Mouse (Mus musculus): ENCODE results near the gene Gstt4. TPM values are rescaled to one million over a fixed set of nuclear protein-coding genes. Genes with fewer than 3 reads are reported as not detected.
A peak's percentile ranks its signal among the peaks of the same experiment; 100 is the strongest.
"Not testable (repeated sequence)": the region's sequence is repeated elsewhere in the genome, so short reads cannot be mapped to it uniquely, and the experiment has no call there.

Gstt4 gene
- total RNA-seq, 2 experiments from 2014 or later: not detected

DNA sequence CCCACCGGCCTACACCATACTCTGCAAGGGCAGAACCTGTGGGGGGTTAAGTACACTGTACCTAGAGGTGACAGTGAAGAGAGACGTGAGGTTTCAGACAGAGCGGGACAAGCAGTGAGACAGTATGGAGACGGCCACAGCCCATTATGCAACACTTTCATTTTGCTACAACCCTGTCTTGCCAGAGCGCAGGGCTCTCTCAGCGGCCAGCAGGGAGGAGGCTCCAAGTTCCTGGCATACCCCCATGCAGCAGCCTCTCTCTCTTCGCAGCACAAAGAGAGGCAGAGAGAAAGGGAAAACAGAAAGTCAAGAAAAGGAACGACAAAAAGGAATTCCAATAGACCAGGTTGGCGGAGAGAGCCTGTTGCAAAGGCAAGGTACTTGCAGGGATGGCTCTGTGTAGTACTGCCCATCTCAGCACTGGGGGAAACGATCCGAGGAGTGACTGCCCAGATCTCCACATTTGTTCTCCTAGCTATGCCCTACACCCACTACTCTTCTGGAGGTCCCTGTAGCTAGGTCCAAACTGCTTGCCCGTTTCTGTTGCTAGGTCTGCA, 24.6 kb downstream of the Gstt4 start:
- intact Hi-C loops (cut with DNase I): loop anchor here (2.0 kb wide), 1 partner anchor 59 kb away; no protein-coding TSS in a partner anchor
- DNase-seq (ENCODE audit: low spot score): peak; percentile 56

DNA sequence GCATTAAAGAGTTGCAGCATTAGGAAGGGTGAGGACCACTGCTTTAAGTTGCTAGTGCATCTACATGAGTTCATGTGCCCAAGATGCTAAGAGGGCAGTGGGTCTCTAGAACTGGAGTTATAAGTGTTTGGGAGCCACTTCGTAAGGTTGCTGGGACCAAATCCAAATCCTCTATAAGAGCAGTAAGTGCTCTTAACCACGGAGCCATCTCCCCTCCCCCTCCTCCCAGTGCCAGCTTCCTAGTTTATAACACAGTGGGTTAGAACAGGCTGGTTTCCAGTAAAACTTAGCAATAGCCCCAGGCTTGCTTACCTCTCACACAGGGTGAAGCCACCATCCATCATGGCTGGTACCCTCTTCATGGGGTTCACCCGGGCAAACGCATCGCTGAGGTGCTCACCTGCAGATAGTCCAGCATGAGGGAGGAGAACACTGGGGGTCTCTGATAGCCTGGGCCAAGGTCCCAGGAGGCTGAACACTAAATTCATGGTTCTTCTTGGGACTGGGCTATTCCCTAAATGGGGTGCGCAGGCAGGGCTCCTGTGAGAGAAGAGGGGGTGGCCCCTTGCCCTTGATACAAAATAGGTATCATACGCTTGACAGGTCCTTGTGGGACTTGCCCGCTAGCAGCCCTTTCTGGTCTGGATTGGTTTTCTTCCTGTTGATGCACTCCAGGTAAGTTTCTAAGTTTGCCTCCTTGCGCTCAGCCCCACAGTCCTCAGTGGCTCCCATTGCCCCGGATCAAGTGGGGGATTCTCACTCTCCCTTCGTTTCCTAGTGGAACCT, 25.4 kb downstream of the Gstt4 start:
- intact Hi-C loops (cut with DNase I): no loop called here
- DNase-seq (ENCODE audit: low spot score): no peak

DNA sequence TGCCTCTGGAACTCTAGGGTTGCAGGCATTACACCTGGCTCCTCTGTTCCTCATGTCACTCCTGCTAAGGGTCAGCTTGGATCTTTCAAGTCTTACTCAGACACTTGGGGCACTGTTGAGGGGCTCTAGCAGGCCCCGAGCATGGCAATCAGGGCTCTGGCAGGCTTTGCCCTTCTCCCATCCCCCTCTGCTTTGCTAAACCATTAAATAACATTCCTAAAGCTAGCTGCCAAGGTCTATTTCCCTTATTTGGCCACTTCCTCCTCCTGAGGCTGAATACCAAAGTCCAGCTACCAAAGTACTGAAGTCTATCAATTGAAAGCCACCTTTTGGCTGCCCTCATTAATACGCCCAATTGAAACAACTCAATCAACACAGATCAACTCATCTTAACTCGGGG, 27.5 kb downstream of the Gstt4 start:
- DNase-seq (ENCODE audit: low spot score): no peak
- intact Hi-C loops (cut with DNase I): no loop called here

DNA sequence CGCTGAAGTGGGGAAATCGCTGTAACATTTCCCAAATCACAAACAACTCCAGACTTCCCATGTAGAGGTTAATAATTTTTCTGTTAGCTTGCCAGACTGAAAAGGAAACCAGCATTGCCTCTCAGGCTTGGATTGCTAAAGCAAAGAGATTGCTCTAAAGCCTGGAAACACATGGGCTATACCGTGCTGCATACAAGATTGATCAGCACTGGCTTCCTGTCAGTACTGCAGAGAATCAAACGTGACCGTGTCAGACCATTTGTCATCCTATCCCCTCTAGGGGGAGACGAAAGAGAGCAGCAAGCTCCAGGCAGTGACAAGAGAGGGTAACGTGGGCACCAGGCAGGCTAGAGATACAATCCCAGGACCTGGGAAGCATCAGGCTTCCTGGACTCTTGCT, 31.6 kb downstream of the Gstt4 start:
- DNase-seq (ENCODE audit: low spot score): no peak
- intact Hi-C loops (cut with DNase I): no loop called here

DNA sequence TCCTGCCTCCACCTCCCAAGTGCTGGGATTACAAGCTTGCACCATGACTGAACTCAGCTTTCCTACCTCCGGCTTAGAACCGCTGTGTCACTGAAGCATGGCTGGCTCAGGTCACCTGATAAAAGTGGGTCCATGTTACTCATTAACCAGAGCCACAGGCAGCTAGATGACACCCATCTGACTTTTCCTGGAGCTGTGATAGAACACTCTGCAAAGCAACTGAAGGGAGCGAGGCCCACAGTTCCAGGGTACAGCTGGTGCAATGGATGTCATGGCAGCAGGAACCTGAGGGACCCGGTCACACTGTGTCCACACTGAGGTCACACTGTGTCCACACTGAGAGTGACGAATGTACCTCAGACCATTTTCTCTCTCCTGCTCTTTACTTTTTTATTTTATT, 32.5 kb downstream of the Gstt4 start:
- DNase-seq (ENCODE audit: low spot score): no peak

DNA sequence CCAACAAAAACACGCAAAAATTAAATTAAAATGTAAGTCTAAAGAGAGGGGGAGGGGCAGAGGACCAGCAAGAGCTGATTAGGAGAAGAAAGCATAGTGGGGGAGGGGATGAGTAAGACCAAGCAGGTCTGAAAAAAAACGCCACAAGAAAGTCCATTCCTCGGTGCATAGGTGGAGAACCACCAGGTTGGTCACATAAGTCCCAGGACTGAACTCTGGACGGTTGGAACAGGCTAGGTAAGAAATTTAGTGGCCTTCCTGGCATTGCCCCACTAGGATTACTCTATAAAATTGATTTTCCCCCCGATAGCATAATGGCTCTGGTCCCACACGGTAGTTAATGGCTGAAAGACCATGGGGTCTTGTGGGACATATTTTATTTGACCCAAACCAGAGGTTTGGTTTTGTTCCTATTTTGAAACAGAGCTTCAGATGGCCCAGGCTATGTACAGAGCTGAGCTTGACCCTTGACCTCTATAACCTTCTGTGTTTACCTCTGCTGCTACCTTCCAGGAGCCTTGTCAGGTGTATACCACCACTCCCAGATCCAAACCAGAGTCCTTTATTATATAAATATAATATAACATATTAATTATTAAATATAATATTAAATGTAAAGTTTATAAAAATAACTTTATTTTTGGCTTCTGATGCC, 33.1 kb downstream of the Gstt4 start:
- no peak for DNase-seq (ENCODE audit: low spot score)
- intact Hi-C loops (cut with DNase I): no loop called here

More for the DNA sequence above, 32.5 kb downstream of the Gstt4 start:
- intact Hi-C loops (cut with DNase I): no loop called here

DNA sequence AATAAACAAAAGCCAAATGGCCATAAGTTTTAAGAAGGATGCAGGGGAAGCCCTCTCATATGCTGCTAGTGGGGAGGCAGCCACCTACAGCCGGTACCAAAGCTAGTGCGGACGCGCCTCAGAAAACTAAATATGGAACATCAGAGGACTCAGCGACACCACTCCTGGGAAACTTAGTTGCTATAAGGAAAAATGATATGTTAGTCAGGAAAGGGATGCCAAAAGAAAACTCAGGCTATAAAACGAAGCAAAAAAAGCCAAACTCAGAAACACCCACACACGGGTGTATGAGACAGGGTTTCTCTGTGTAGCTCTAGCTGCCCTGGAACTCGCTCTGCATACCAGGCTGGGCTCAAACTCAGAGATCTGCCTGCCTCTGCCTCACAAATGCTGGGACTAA, 34.1 kb downstream of the Gstt4 start:
- intact Hi-C loops (cut with DNase I): no loop called here
- no peak for DNase-seq (ENCODE audit: low spot score)

DNA sequence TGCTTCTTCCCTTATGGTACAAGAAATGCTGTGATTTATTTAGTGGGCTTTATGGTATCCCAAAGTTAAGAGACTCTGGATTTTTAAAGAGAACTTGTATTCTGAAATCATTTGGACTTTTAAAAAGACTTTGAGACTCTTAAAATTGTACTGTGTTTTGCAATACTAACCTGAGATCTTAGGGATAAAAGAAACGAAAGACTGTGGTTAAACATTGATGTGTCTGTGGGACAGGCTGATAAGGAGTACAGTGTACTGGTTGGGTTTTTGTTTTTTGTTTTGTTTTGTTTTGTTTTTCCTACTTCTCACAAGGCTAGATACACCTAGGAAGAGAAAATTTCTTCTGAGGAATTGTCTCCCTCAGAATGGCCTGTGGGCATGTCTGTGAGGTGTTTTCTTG, 36.9 kb downstream of the Gstt4 start:
- no peak for DNase-seq (ENCODE audit: low spot score)
- intact Hi-C loops (cut with DNase I): no loop called here

DNA sequence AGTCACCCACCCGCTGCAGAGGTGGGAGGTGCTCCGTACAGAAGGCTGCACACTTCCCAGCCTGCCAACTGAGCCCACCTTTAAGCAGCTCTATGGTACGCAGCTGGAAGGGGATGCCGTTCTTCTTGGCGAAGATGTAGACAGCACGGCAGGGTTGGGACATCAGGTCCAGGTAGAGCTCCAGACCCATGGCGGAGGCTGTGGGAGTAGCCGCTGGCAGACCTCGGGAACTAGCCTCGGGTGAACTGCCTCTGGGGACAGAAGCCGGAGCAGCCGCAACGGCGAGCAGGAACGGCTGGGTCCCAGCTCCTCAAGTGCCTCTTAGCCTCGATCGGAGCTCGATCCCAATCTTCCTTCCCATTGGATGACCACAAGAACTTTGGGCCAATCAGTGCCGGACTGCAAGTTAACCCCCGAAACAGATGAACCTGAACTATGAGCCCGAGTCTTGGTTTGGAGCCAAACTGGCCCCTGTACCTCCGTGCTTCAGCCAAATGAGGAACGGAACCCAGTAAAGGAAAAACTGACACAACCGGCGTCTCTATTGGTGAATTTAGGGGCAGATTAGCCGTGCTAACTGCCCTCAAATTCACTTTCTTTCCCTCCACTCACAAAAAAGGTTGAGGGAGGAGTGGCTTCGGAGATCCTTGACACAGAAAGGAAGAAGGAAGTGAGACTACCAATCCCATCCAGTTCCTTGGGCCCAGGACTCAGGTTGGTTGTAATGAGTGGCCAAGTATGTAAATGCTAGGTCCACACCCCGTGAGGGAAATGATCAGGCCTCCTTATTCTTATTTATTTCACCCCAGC, 41.4 kb downstream of the Gstt4 start, which contains the start of the genes Gm20441 and Gstt3:
Gm20441 (minus strand) TSS at position 186 of the 810 bp plus-strand sequence.
Gstt3 (minus strand) TSS at position 646 of the 810 bp plus-strand sequence.
- intact Hi-C loops (cut with DNase I): no loop called here
- peak; percentile 66 for DNase-seq (ENCODE audit: low spot score)

DNA sequence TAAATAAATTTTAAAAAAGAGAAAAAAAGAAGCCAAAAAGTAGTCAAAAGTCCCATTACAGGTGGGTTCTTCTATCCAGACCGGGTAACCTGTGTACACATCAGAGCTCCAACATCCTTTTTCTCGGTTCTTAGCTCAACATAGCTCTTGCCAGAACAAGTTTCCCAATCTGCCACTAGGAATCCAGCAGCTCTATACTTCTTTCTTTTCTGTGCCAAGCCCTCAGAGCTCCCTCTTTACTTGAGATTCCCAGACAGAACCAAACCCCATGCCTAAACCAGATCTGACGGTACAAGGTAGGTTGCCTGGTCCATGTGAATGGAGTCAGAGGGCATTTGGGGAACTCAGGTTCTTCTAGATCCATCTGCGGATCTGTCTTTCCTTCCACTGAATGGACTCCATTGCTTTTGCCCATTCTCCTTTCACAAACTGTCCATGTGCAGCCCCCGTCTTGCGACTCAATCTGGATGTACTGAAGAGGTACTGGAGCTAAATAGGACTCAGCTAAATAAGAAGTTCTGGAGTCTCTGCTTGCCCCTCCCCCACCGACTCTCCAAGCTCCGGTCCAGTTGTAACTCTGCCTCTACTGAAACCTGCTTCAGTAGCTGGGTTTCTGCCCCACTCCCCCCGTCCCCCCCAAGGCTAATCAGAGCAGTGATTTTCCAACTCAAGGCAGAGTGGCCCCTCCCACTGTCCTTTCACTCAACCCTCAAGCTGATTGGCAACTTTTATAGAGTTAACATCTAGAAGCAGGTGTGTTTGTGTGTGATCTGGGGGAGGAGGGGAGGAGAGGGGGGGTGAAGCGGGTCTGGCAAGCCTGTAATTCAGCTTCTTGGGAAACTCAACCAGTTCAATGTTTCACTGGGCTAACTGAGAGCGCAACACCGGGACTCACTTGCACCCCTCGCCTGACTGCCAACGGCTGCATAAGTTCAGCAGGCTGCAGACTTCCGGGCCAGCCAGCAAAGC, 42.9 kb downstream of the Gstt4 start:
- DNase-seq (ENCODE audit: low spot score): no peak
- intact Hi-C loops (cut with DNase I): no loop called here

DNA sequence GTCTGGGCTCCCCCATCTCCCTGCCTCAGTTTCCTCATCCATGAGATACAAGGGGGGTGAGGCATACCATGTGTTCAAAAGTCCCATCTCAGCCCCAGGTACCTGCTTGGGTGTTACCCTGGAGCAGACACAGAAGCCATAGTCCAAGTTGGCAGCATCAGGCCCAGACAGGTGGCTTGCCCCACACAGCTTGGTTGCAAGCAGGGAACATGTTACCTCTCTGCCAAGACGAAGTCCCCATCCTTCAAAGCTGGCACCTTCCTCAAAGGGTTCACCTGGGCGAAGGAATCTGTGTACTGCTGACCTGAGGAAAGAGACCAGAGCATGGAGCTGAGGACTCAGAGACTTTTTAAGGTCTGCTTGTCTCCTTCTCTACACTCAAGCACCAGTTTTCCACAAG, 44.5 kb downstream of the Gstt4 start:
- intact Hi-C loops (cut with DNase I): no loop called here
- no peak for DNase-seq (ENCODE audit: low spot score)

DNA sequence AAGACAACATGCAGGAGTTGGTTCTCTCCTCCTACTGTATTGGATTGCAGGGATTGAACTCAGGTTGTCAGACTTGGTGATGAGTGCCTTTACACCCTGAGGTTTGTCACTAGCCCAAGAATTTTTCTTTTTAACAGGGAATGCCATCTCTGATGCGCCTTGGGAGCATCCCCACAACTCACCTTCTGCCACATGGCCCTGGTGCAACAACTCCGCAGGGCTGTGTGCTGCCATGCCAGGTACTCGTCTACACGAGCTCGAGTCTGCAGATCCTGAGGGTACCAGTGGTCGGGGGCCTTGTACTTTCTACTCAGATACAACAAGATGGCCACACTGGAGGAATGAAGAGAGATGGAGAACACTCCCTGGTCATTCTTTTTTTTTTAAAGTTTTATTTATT, 45.8 kb downstream of the Gstt4 start:
- intact Hi-C loops (cut with DNase I): no loop called here
- DNase-seq (ENCODE audit: low spot score): no peak

DNA sequence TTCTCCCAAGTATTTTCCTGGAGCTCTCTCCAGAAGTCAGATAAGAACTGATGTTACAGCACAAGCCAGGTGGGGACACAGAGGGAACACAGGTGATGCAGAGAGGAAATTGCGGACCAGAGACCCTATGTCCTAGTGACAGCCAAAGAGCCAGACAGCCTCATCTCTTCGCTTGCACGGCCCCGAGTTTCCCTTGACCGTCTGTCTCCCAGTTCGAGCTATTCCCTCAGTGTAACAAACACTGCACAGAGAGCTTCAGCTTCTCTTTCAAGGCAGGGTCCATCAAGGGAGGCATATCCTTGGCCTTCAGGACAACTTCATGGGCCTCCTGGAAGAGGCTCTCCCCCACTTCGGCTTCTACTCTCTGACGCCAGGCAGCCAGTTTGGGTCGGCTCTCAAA, 47.8 kb downstream of the Gstt4 start:
- DNase-seq (ENCODE audit: low spot score): no peak
- intact Hi-C loops (cut with DNase I): loop anchor here (5.0 kb wide), 1 partner anchor 58 kb away; no protein-coding TSS in a partner anchor

DNA sequence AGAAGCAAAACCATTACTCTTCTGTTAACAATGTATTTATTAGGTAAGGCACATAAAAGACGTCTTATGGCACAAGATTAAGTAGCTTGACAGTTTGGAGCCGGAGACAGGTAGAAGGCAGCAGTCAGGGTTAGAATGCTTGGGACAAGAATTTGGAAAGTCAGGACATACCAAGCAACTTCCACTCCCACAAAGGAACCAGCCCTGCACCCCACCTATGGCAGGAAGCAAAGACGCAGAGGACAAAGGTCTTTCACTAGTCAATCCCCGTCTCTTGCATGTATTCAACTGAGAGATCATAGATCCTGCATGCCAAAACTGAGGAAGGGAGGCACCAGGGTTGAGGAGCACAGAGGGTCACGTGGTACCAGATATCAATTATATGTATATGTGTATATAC, 48.2 kb downstream of the Gstt4 start:
- no peak for DNase-seq (ENCODE audit: low spot score)
- intact Hi-C loops (cut with DNase I): loop anchor here (5.0 kb wide), 1 partner anchor 58 kb away; no protein-coding TSS in a partner anchor

DNA sequence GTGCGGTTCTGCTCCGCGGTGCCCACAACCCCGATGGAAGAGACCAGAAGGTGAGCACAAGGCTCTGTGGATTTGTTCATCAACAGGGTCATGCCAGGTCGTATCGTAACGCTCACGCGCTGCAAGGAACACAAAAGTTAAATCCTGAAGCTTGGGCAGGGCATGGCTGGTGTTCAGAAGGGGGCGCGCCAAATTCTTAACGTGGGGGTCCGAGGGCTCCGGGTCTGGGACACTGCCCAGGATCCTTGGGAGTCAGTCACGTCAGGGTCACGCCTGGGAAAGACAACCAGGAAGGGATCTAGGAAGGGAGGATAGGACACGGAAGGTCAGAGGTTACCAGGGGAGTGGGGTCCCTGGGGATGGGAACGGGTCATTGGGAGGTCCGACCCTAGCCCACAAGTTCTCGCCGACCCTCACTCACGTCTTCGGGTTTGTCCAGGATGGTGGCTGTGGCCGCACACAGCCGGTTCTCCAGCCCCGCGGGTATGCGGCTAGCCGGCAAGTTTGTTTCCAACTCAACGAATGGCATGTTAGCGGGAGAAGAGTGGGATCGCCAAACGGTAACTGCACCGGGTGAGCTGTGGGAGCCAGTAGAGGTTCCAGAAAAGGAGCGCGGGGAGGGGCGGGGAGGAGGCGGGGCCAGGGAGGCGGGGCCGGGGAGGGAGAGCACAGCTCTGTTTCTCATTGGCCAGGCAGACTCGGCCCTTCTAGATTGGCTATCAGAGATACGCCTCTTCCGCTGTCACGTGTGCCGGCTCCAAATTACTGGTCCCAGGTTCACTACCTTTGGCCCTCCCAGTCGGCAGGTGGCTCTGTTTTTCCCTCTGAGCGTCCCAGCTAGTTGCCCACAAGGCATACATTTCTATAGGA, 49.3 kb downstream of the Gstt4 start, which contains the start of gene Ddt:
Ddt (minus strand) TSS at position 620 of the 870 bp plus-strand sequence.
- peak; percentile 64 for DNase-seq (ENCODE audit: low spot score)
- intact Hi-C loops (cut with DNase I): loop anchor here (5.0 kb wide), 1 partner anchor 59 kb away; no protein-coding TSS in a partner anchor

DNA sequence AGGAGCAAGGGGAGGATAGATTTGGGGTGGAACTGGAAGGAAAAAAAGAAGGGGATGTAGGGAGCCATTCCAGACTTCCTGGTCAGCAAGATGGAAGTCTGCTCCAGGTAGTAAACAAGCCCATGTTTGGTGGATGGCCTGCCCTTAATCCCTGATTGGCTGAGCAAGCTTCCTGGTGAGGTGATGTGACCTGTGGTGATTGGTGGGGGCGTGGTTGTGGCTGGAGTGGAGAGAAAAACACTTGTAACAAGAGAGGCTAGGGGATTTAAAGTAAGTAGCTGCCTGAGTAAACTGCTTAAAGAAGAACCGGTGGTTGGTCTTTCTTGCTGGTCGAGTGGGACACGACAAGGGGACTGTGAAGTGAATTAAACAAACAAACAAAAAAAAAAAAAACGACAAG, 54.6 kb downstream of the Gstt4 start:
- DNase-seq (ENCODE audit: low spot score); intact Hi-C loops (cut with DNase I): not testable (repeated sequence)

DNA sequence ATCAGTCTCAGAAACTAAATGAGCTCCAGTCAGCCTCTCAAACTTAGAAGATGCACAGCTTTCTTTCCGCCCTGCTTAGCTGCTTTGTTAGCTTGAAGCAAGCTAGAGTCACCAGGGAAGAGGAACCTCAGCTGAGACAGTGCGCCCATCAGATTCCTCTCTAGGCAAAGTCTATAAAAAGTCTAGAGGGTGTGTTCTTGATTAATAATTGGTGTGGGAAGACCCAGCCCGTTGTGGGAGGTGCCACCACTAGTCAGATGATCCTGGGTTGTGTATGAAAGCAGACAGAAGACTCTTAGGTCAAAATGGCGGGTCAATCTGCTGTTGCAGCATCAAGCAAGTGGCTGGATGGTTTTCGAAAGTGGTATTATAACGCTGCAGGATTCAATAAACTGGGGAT, 55.5 kb downstream of the Gstt4 start:
- no peak for DNase-seq (ENCODE audit: low spot score)
- intact Hi-C loops (cut with DNase I): no loop called here
